Comparison of ENCODE assay signal across 8 mouse cellular contexts in the genomic region with DNA sequence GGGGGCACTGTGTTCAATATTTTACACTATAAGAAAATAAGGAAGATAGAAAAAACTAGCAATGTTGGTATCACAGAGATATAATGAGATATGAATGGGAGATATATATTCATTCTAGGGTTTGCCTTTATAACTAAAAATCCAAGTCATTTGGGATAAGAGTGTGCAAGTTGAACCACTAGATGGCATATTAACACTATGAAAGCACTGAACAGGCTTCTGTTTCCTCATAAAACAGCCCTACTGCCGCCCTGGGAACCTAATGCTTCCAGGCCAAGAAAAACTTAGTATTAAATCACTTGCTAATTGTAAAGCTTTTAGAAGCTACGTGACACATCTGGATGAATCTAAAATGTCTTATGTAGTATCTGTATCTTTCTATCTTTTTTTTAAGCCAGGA.
DNase-seq lines count a peak whose midpoint lies in the region; ATAC-seq lines count a peak whose summit lies in the region.

No protein-coding gene starts in this region.

- H3K4me2 ChIP-seq in hindbrain, embryonic 11.5 days (replicated peaks; ENCODE audit: low read depth, low read length), result no peak overlapping the region
- H3K4me2 ChIP-seq in embryonic facial prominence, embryonic 14.5 days (ENCODE audit: low read depth, low read length), result no peak overlapping the region
- H3K4me2 ChIP-seq in kidney, embryonic 14.5 days (replicated peaks; ENCODE audit: low read depth, low read length), result no peak overlapping the region
- no peak overlapping the region for H3K4me2 ChIP-seq in midbrain, embryonic 14.5 days (ENCODE audit: low read length)

- H3K4me1 ChIP-seq in hindbrain, embryonic 11.5 days (replicated peaks; ENCODE audit: control insufficient read depth, insufficient read depth, low read length), result no peaks in the 10 kb centered on the region
- H3K4me1 ChIP-seq in hindbrain, embryonic 10.5 days (replicated peaks), result no peaks in the 10 kb centered on the region
- H3K4me1 ChIP-seq in embryonic facial prominence, embryonic 14.5 days (ENCODE audit: control insufficient read depth, insufficient read depth, low read length), result no peaks in the 10 kb centered on the region
- H3K4me1 ChIP-seq in kidney, embryonic 14.5 days (ENCODE audit: control insufficient read depth, insufficient read depth, low read length), result no peaks in the 10 kb centered on the region
- no peaks in the 10 kb centered on the region for H3K4me1 ChIP-seq in midbrain, embryonic 14.5 days (ENCODE audit: control insufficient read depth, insufficient read depth, low read length)

- H3K27me3 ChIP-seq in hindbrain, embryonic 11.5 days (ENCODE audit: control insufficient read depth, insufficient read depth, low read length), result no peaks in the 10 kb centered on the region
- H3K27me3 ChIP-seq in hindbrain, embryonic 10.5 days (ENCODE audit: insufficient read depth, poor library complexity, severe bottlenecking), result no peaks in the 10 kb centered on the region
- no peaks in the 10 kb centered on the region for H3K27me3 ChIP-seq in embryonic facial prominence, embryonic 14.5 days (replicated peaks; ENCODE audit: control insufficient read depth, insufficient read depth, low read length)
- no peaks in the 10 kb centered on the region for H3K27me3 ChIP-seq in kidney, embryonic 14.5 days (ENCODE audit: control insufficient read depth, insufficient read depth, low read length)
- no peaks in the 10 kb centered on the region for H3K27me3 ChIP-seq in midbrain, embryonic 14.5 days (ENCODE audit: control insufficient read depth, insufficient read depth, low read length)

- DNase-seq in hindbrain, embryonic 11.5 days (ENCODE audit: low spot score), result peak; percentile 44
- DNase-seq in hindbrain, embryonic 10.5 days (ENCODE audit: low spot score), result no peak
- DNase-seq in MN1 (ENCODE audit: low spot score), result peak; percentile 26
- peak; percentile 74 for DNase-seq in embryonic facial prominence, embryonic 14.5 days (ENCODE audit: low spot score)
- DNase-seq in midbrain, embryonic 14.5 days, result peak; percentile 85
- no peak for DNase-seq in thymus, postnatal 14 days
- no peak for DNase-seq in B cell, adult 2 months

- H3K4me3 ChIP-seq in hindbrain, embryonic 11.5 days (ENCODE audit: low read depth, low read length), result no peak overlapping the region
- H3K4me3 ChIP-seq in hindbrain, embryonic 10.5 days, result no peak overlapping the region
- no peak overlapping the region for H3K4me3 ChIP-seq in embryonic facial prominence, embryonic 14.5 days (ENCODE audit: low read depth, low read length)
- H3K4me3 ChIP-seq in kidney, embryonic 14.5 days (ENCODE audit: low read length), result no peak overlapping the region
- H3K4me3 ChIP-seq in midbrain, embryonic 14.5 days (replicated peaks; ENCODE audit: low read depth, low read length), result no peak overlapping the region

- no peak overlapping the region for H3K9ac ChIP-seq in hindbrain, embryonic 11.5 days (ENCODE audit: low read depth, low read length)
- H3K9ac ChIP-seq in embryonic facial prominence, embryonic 14.5 days (ENCODE audit: low read depth, low read length), result no peak overlapping the region
- H3K9ac ChIP-seq in kidney, embryonic 14.5 days (ENCODE audit: low read depth, low read length), result no peak overlapping the region
- no peak overlapping the region for H3K9ac ChIP-seq in midbrain, embryonic 14.5 days (replicated peaks; ENCODE audit: low read length)

- no peaks in the 10 kb centered on the region for H3K9me3 ChIP-seq in hindbrain, embryonic 11.5 days (ENCODE audit: control insufficient read depth, low read length)
- no peaks in the 10 kb centered on the region for H3K9me3 ChIP-seq in hindbrain, embryonic 10.5 days
- H3K9me3 ChIP-seq in embryonic facial prominence, embryonic 14.5 days (ENCODE audit: control insufficient read depth, low read length), result no peaks in the 10 kb centered on the region
- H3K9me3 ChIP-seq in kidney, embryonic 14.5 days (ENCODE audit: control insufficient read depth, low read length), result no peaks in the 10 kb centered on the region
- H3K9me3 ChIP-seq in midbrain, embryonic 14.5 days (ENCODE audit: control insufficient read depth, low read length), result no peaks in the 10 kb centered on the region

- no peaks in the 10 kb centered on the region for H3K36me3 ChIP-seq in hindbrain, embryonic 11.5 days (ENCODE audit: control insufficient read depth, insufficient read depth, low read length)
- H3K36me3 ChIP-seq in hindbrain, embryonic 10.5 days, result no peaks in the 10 kb centered on the region
- no peaks in the 10 kb centered on the region for H3K36me3 ChIP-seq in embryonic facial prominence, embryonic 14.5 days (ENCODE audit: control insufficient read depth, insufficient read depth, low read length)
- H3K36me3 ChIP-seq in kidney, embryonic 14.5 days (ENCODE audit: control insufficient read depth, insufficient read depth, low read length), result no peaks in the 10 kb centered on the region
- H3K36me3 ChIP-seq in midbrain, embryonic 14.5 days (ENCODE audit: control insufficient read depth, insufficient read depth, low read length), result no peaks in the 10 kb centered on the region

- WGBS in hindbrain, embryonic 11.5 days, result 34% methylated on average over 2 of the region's 2 CpGs
- 44% methylated on average over 2 of the region's 2 CpGs for WGBS in hindbrain, embryonic 10.5 days
- WGBS in embryonic facial prominence, embryonic 14.5 days, result 19% methylated on average over 2 of the region's 2 CpGs
- 7% methylated on average over 2 of the region's 2 CpGs for WGBS in kidney, embryonic 14.5 days
- WGBS in midbrain, embryonic 14.5 days, result 24% methylated on average over 2 of the region's 2 CpGs

- no peak overlapping the region for H3K27ac ChIP-seq in hindbrain, embryonic 11.5 days (ENCODE audit: low read depth, low read length)
- no peak overlapping the region for H3K27ac ChIP-seq in hindbrain, embryonic 10.5 days
- no peak overlapping the region for H3K27ac ChIP-seq in embryonic facial prominence, embryonic 14.5 days (replicated peaks; ENCODE audit: low read depth, low read length)
- no peak overlapping the region for H3K27ac ChIP-seq in kidney, embryonic 14.5 days (ENCODE audit: low read depth, low read length)
- no peak overlapping the region for H3K27ac ChIP-seq in midbrain, embryonic 14.5 days (replicated peaks; ENCODE audit: low read depth, low read length)

- ATAC-seq in hindbrain, embryonic 11.5 days (ENCODE audit: low FRiP score), result peak; percentile 79
- ATAC-seq in embryonic facial prominence, embryonic 14.5 days (ENCODE audit: low read depth), result peak; percentile 83; the same call in 1 of the 2 replicates
- ATAC-seq in kidney, embryonic 14.5 days (ENCODE audit: low FRiP score, low TSS enrichment), result peak; percentile 87; the same call in 1 of the 2 replicates
- ATAC-seq in midbrain, embryonic 14.5 days (ENCODE audit: low FRiP score, low TSS enrichment), result peak; percentile 71; the same call in 1 of the 2 replicates

Comparison
In these comparisons a context has a peak if more than half of its experiments do, and no peak if none do; other contexts are left out.
1. DNase-seq: peak in hindbrain, embryonic 11.5 days (single experiment), MN1 (single experiment), embryonic facial prominence, embryonic 14.5 days (single experiment) and midbrain, embryonic 14.5 days (single experiment); none in hindbrain, embryonic 10.5 days (single experiment), thymus, postnatal 14 days (single experiment) and B cell, adult 2 months (0 of 2).
2. Peak in every context shown above with its lines, with median percentiles within 50 percentile points of each other: ATAC-seq.